18 mouse cellular contexts compared by ENCODE assay signal in genomic region chr14:61022383-61022782, GRCm38 (mm10). TPM values are rescaled to one million over a fixed set of nuclear protein-coding genes. Genes with fewer than 3 reads are reported as not detected.
DNase-seq lines count a peak whose midpoint lies in the region; ATAC-seq and TF ChIP-seq lines count a peak whose summit lies in the region.
"Had no signal": no experiment of that assay in that cellular context is flagged by ENCODE, and none has a peak within 500 bp of the region (broad histone marks: within the 10 kb centered on the region; RNA-seq: fewer than 3 reads in every experiment).

No protein-coding gene starts in this region.

- H3K36me3 ChIP-seq in hindbrain, embryonic 10.5 days, result peaks cover 42% of the 10 kb centered on the region
- no peaks in the 10 kb centered on the region for H3K36me3 ChIP-seq in hindbrain, embryonic 11.5 days (ENCODE audit: control insufficient read depth, insufficient read depth, low read length)

- H3K27ac ChIP-seq in hindbrain, embryonic 10.5 days, result 0 out of 2 replicates have a peak overlapping the region, but pooled peaks have one; percentile 12
- H3K27ac ChIP-seq in hindbrain, embryonic 11.5 days (ENCODE audit: low read depth, low read length), result no peak overlapping the region
- H3K27ac ChIP-seq: heart, embryonic 10.5 days; midbrain, embryonic 12.5 days had no signal

- H3K4me1 ChIP-seq in hindbrain, embryonic 10.5 days (replicated peaks), result peaks cover 25% of the 10 kb centered on the region
- H3K4me1 ChIP-seq in hindbrain, embryonic 11.5 days (replicated peaks; ENCODE audit: control insufficient read depth, insufficient read depth, low read length), result no peaks in the 10 kb centered on the region
- H3K4me1 ChIP-seq in lung, adult 2 months (ENCODE audit: control insufficient read depth, insufficient read depth, low read length), result no peaks in the 10 kb centered on the region

- no peak for TF ChIP-seq POLR2A in lung, adult 2 months (IDR thresholded peaks at IDR 0.05; ENCODE audit: borderline replicate concordance, extremely low read depth, low read depth, low read length)

- ATAC-seq in hindbrain, embryonic 11.5 days (ENCODE audit: low FRiP score), result no peak
- ATAC-seq: CD4-positive, CD25-positive, alpha-beta regulatory T cell, adult 4 months had no signal

- no peak overlapping the region for H3K9ac ChIP-seq in hindbrain, embryonic 11.5 days (ENCODE audit: low read depth, low read length)
- H3K9ac ChIP-seq: midbrain, embryonic 12.5 days had no signal

- H3K27me3 ChIP-seq in hindbrain, embryonic 10.5 days (ENCODE audit: insufficient read depth, poor library complexity, severe bottlenecking), result peaks cover 1% of the 10 kb centered on the region; the same call in 1 of the 2 replicates
- no peaks in the 10 kb centered on the region for H3K27me3 ChIP-seq in hindbrain, embryonic 11.5 days (ENCODE audit: control insufficient read depth, insufficient read depth, low read length)
- H3K27me3 ChIP-seq: midbrain, embryonic 12.5 days had no signal

- 70% methylated on average over 1 of the region's 1 CpGs for WGBS in hindbrain, embryonic 10.5 days
- WGBS in hindbrain, embryonic 11.5 days, result 63% methylated on average over 1 of the region's 1 CpGs
- WGBS in lung, adult 2 months, result 57% methylated on average over 1 of the region's 1 CpGs

- H3K9me3 ChIP-seq in hindbrain, embryonic 10.5 days, result no peaks in the 10 kb centered on the region
- H3K9me3 ChIP-seq in hindbrain, embryonic 11.5 days (ENCODE audit: control insufficient read depth, low read length), result no peaks in the 10 kb centered on the region
- H3K9me3 ChIP-seq: heart, embryonic 10.5 days; midbrain, embryonic 12.5 days had no signal

- no peak overlapping the region for H3K4me3 ChIP-seq in hindbrain, embryonic 10.5 days
- H3K4me3 ChIP-seq in hindbrain, embryonic 11.5 days (ENCODE audit: low read depth, low read length), result no peak overlapping the region
- H3K4me3 ChIP-seq in lung, adult 2 months (replicated peaks; ENCODE audit: extremely low read depth, low read depth, low read length), result no peak overlapping the region
- H3K4me3 ChIP-seq: heart, embryonic 10.5 days; midbrain, embryonic 12.5 days had no signal

- H3K4me2 ChIP-seq in hindbrain, embryonic 11.5 days (replicated peaks; ENCODE audit: low read depth, low read length), result no peak overlapping the region
- H3K4me2 ChIP-seq: liver, embryonic 11.5 days; midbrain, embryonic 12.5 days had no signal

- TF ChIP-seq CTCF in lung, adult 2 months (IDR thresholded peaks at IDR 0.05; ENCODE audit: insufficient read depth, low read length), result no peak

- DNase-seq in hindbrain, embryonic 10.5 days (ENCODE audit: low spot score), result no peak
- no peak for DNase-seq in hindbrain, embryonic 11.5 days (ENCODE audit: low spot score)
- DNase-seq in lung, postnatal 10 days, result peak; percentile 51
- no peak for DNase-seq in lung, adult 2 months
- DNase-seq in R1 (ENCODE audit: low read depth, low spot score), result peak; percentile 33
- DNase-seq in adrenal gland, postnatal 25 days, result peak; percentile 48
- no peak for DNase-seq in cerebellum, adult 9-11 months
- DNase-seq: embryo, embryonic 11 days; gastrocnemius, postnatal 14 days; kidney, adult 11 months; kidney, postnatal 25 days; right cerebral cortex, postnatal 25 days; thymus, postnatal 36 days had no signal

RNA-seq across cellular contexts. Expression of gene Tnfrsf19, which starts 23.9 kb away (rescaled TPM):
- 35.4 and 56.4 TPM in 2 replicates for polyA plus RNA-seq in hindbrain, embryonic 10.5 days (2016; fragmentation: Nextera tagmentation; extraction: Ambion mirVana)
- polyA plus RNA-seq in hindbrain, embryonic 11.5 days (2014; fragmentation: Nextera tagmentation; extraction: Ambion mirVana), result 55.0 and 59.6 TPM in 2 replicates
- polyA plus RNA-seq in lung, adult 2 months (2012; rRNA removed), result 44.1 and 71.4 TPM in 2 replicates
- 50.5 and 71.7 TPM in 2 replicates for total RNA-seq in adrenal gland, postnatal 25 days (2021)
- total RNA-seq: hematopoietic stem cell, adult 5-6 weeks had no signal
- polyA plus RNA-seq: CD4-positive, CD25-positive, alpha-beta regulatory T cell, adult 4 months had no signal

Comparison
In these comparisons a context has a peak if more than half of its experiments do, and no peak if none do; other contexts are left out.
1. DNase-seq: peak in lung, postnatal 10 days (single experiment), R1 (single experiment) and adrenal gland, postnatal 25 days (single experiment); none in hindbrain, embryonic 10.5 days (single experiment), hindbrain, embryonic 11.5 days (single experiment), lung, adult 2 months (single experiment) and cerebellum, adult 9-11 months (single experiment).